Mouse (Mus musculus) subcutaneous adipose tissue, adult 2 months (tissue): ENCODE results near the gene Gm20481. TPM values are rescaled to one million over a fixed set of nuclear protein-coding genes. Genes with fewer than 3 reads are reported as not detected.

ENCODE experiments used
- polyA plus RNA-seq: library from polyadenylated mRNA; depleted of rRNA; stranded (reverse); fragments of >200 nt; gene quantifications from 2 replicates; pipeline ENCODE4 v1.2.3, GENCODE M21; 2012; ENCODE audit warnings: low replicate concordance; rRNA removed

The Gm20481 gene
- polyA plus RNA-seq = not detected in 2 replicates

GRCm38 (mm10) chr17:34969822-34970221, at the start of gene Gm20481:
Gm20481 (plus strand) TSS chr17:34969912.

GRCm38 (mm10) chr17:34931061-34931734, 38.5 kb upstream of the Gm20481 start, which contains the start of gene Neu1:
Neu1 (plus strand) TSS chr17:34931253.

GRCm38 (mm10) chr17:34959130-34959778, 10.5 kb upstream of the Gm20481 start, which contains the start of gene Hspa1b:
Hspa1b (minus strand) TSS chr17:34959238.

GRCm38 (mm10) chr17:34972069-34972749, 2.5 kb downstream of the Gm20481 start, which contains the start of the genes Hspa1a and Hspa1l:
Hspa1a (minus strand) TSS chr17:34972156.
Hspa1l (plus strand) TSS chr17:34972703.

GRCm38 (mm10) chr17:34981690-34982180, 12.0 kb downstream of the Gm20481 start, which contains the start of gene Lsm2:
Lsm2 (plus strand) TSS chr17:34981862.

GRCm38 (mm10) chr17:35000717-35001451, 31.2 kb downstream of the Gm20481 start, which contains the start of gene Vars:
Vars (plus strand) TSS chr17:35000987.

GRCm38 (mm10) chr17:35016376-35016775, 46.7 kb downstream of the Gm20481 start, which contains the start of gene Vwa7:
Vwa7 (plus strand) TSS chr17:35016579.

Other genes starting within 250 kb of the Gm20481 start
- 136 and 385 TPM in 2 replicates for gene C4b, start 226.0 kb upstream of the Gm20481 start, polyA plus RNA-seq
- 0.26 and 1.6 TPM in 2 replicates for gene Cyp21a1, start 165.4 kb upstream of the Gm20481 start, polyA plus RNA-seq
- gene Stk19, start 133.0 kb upstream of the Gm20481 start, polyA plus RNA-seq = 37.5 and 44.6 TPM in 2 replicates
- gene Dxo, start 132.9 kb upstream of the Gm20481 start, polyA plus RNA-seq = 65.8 and 69.5 TPM in 2 replicates
- gene Skiv2l, start 119.7 kb upstream of the Gm20481 start, polyA plus RNA-seq = 92.6 and 103 TPM in 2 replicates
- gene Nelfe, start 119.5 kb upstream of the Gm20481 start, polyA plus RNA-seq = 26.6 and 41.9 TPM in 2 replicates
- gene Cfb, start 107.4 kb upstream of the Gm20481 start, polyA plus RNA-seq = 75.6 and 198 TPM in 2 replicates
- 7.5 and 24.8 TPM in 2 replicates for gene Zbtb12, start 90.4 kb upstream of the Gm20481 start, polyA plus RNA-seq
- gene Gm20547, start 87.9 kb upstream of the Gm20481 start, polyA plus RNA-seq = not detected in 2 replicates
- 69.3 and 73.7 TPM in 2 replicates for gene C2, start 71.6 kb upstream of the Gm20481 start, polyA plus RNA-seq
- 185 and 311 TPM in 2 replicates for gene Ehmt2, start 71.4 kb upstream of the Gm20481 start, polyA plus RNA-seq
- 0.10 and 12.1 TPM in 2 replicates for gene Slc44a4, start 55.4 kb upstream of the Gm20481 start, polyA plus RNA-seq
- 41.5 and 44.0 TPM in 2 replicates for gene Neu1, start 38.7 kb upstream of the Gm20481 start, polyA plus RNA-seq
- 15.3 and 47.3 TPM in 2 replicates for gene Hspa1b, start 10.7 kb upstream of the Gm20481 start, polyA plus RNA-seq
- 8.7 and 27.0 TPM in 2 replicates for gene Hspa1a, start 2.2 kb downstream of the Gm20481 start, polyA plus RNA-seq
- gene Hspa1l, start 2.8 kb downstream of the Gm20481 start, polyA plus RNA-seq = 0.46 and 0.59 TPM in 2 replicates
- gene Lsm2, start 11.9 kb downstream of the Gm20481 start, polyA plus RNA-seq = 69.2 and 79.0 TPM in 2 replicates
- gene Vars, start 31.1 kb downstream of the Gm20481 start, polyA plus RNA-seq = 61.9 and 207 TPM in 2 replicates
- 0.39 and 0.62 TPM in 2 replicates for gene Vwa7, start 46.7 kb downstream of the Gm20481 start, polyA plus RNA-seq
- gene Sapcd1, start 58.1 kb downstream of the Gm20481 start, polyA plus RNA-seq = 0.54 and 1.7 TPM in 2 replicates
- 1.8 TPM in 2 replicates for gene Msh5, start 76.8 kb downstream of the Gm20481 start, polyA plus RNA-seq
- gene Clic1, start 80.1 kb downstream of the Gm20481 start, polyA plus RNA-seq = 87.4 and 180 TPM in 2 replicates
- gene Ddah2, start 89.1 kb downstream of the Gm20481 start, polyA plus RNA-seq = 59.2 and 121 TPM in 2 replicates
- 0.17 TPM in 1 of 2 replicates, not detected in the other for gene Ly6g6c, start 95.5 kb downstream of the Gm20481 start, polyA plus RNA-seq
- 0.09 and 0.21 TPM in 2 replicates for gene Mpig6b, start 96.3 kb downstream of the Gm20481 start, polyA plus RNA-seq
- gene Ly6g6e, start 107.0 kb downstream of the Gm20481 start, polyA plus RNA-seq = 0.24 and 4.5 TPM in 2 replicates
- gene Ly6g6d, start 108.2 kb downstream of the Gm20481 start, polyA plus RNA-seq = 2.3 and 5.4 TPM in 2 replicates
- gene Ly6g6f, start 115.7 kb downstream of the Gm20481 start, polyA plus RNA-seq = not detected in 2 replicates
- 206 and 214 TPM in 2 replicates for gene Abhd16a, start 119.4 kb downstream of the Gm20481 start, polyA plus RNA-seq
- 3.1 TPM in 1 of 2 replicates, not detected in the other for gene Ly6g5c, start 138.4 kb downstream of the Gm20481 start, polyA plus RNA-seq
- gene Ly6g5b, start 145.5 kb downstream of the Gm20481 start, polyA plus RNA-seq = 1.9 and 3.2 TPM in 2 replicates
- 12.3 and 16.6 TPM in 2 replicates for gene Gpank1, start 151.5 kb downstream of the Gm20481 start, polyA plus RNA-seq
- 304 and 310 TPM in 2 replicates for gene Csnk2b, start 152.1 kb downstream of the Gm20481 start, polyA plus RNA-seq
- 6.4 and 11.3 TPM in 2 replicates for gene D17H6S53E, start 156.5 kb downstream of the Gm20481 start, polyA plus RNA-seq
- 0.17 TPM in 1 of 2 replicates, not detected in the other for gene Apom, start 162.1 kb downstream of the Gm20481 start, polyA plus RNA-seq
- gene Bag6, start 165.3 kb downstream of the Gm20481 start, polyA plus RNA-seq = 178 and 246 TPM in 2 replicates
- 249 and 404 TPM in 2 replicates for gene Prrc2a, start 195.0 kb downstream of the Gm20481 start, polyA plus RNA-seq
- gene Aif1, start 206.2 kb downstream of the Gm20481 start, polyA plus RNA-seq = 1.9 and 5.2 TPM in 2 replicates
- gene Lst1, start 218.5 kb downstream of the Gm20481 start, polyA plus RNA-seq = 23.5 and 60.6 TPM in 2 replicates
- 4.2 and 11.0 TPM in 2 replicates for gene Ltb, start 224.5 kb downstream of the Gm20481 start, polyA plus RNA-seq
- 2.2 and 3.1 TPM in 2 replicates for gene Tnf, start 232.1 kb downstream of the Gm20481 start, polyA plus RNA-seq
- gene Lta, start 235.4 kb downstream of the Gm20481 start, polyA plus RNA-seq = 0.16 and 0.69 TPM in 2 replicates